Mouse (Mus musculus) macrophage (primary cell): ENCODE results near the gene Azin2. TPM values are rescaled to one million over a fixed set of nuclear protein-coding genes. Genes with fewer than 3 reads are reported as not detected.
A peak's percentile ranks its signal among the peaks of the same experiment; 100 is the strongest.

Experiments used
- H3K27ac ChIP-seq: fragments of 350-480 bp; formaldehyde crosslinking; 2 replicates; pipeline ENCODE4 v1.9.0; 2021
- H3K36me3 ChIP-seq: fragments of 350-480 bp; formaldehyde crosslinking; 2 replicates; pipeline ENCODE4 v1.9.0; 2021; ENCODE audit errors: inconsistent target
- H3K4me3 ChIP-seq: fragments of 350-480 bp; formaldehyde crosslinking; 2 replicates; pipeline ENCODE4 v1.9.0; 2021; ENCODE audit errors: inconsistent target
- H3K79me2 ChIP-seq: fragments of 350-480 bp; formaldehyde crosslinking; 2 replicates; pipeline ENCODE4 v1.9.0; 2021; ENCODE audit errors: inconsistent target
- WGBS: methylation state at CpG from one replicate; pipeline ENCODE4 v1.1.7; 2026; ENCODE audit warnings: inconsistent platforms; ENCODE audit not compliant: missing documents; 5-methylcytosine and 5-hydroxymethylcytosine counted together
- polyA plus RNA-seq: library from polyadenylated mRNA; stranded (reverse); fragments of 250-400 nt; gene quantifications from 3 replicates; pipeline ENCODE4 v1.2.4, GENCODE M21; 2018; ENCODE audit warnings: inconsistent platforms
- total RNA-seq, 78 experiments: library from RNA; depleted of rRNA; stranded (reverse); fragments of 250-400 nt; gene quantifications; 1 replicate in 9 of 78; 2 replicates in 24 of 78; 3 replicates in 43 of 78; 4 replicates in 2 of 78; pipeline ENCODE4 v1.2.4; 2018; ENCODE audit warnings: inconsistent platforms in 56 of 78

Azin2 gene
- total RNA-seq (2018; cell fraction: chromatin; rRNA removed), result 10 to 100 TPM in 21 of 26 experiments, 1 to 10 TPM in 5; 3.2 to 17.5 (median 11.2) TPM
- 1 to 10 TPM; 1.2 to 3.2 (median 2.2) TPM for total RNA-seq (2018; cell fraction: cytosol; rRNA removed)
- total RNA-seq (2018; cell fraction: nucleus; rRNA removed), result 10 to 100 TPM in 10 of 26 experiments, 1 to 10 TPM in 16; 2.9 to 20.7 (median 7.8) TPM
- 1.1 to 4.3 TPM (median 1.8 TPM) in 3 replicates for polyA plus RNA-seq

GRCm38 (mm10) chr4:128962029-128962925 lies at the start of gene Azin2:
Gene Azin2, minus strand, starts transcription at chr4:128962442.
- WGBS, result 1% methylated on average over 67 of the region's 72 CpGs
- no peak within 1 kb of the TSS for H3K27ac ChIP-seq
- H3K79me2 ChIP-seq, result no peaks in the 10 kb centered on the region
- no peaks in the 10 kb centered on the region for H3K36me3 ChIP-seq
- peak within 1 kb of the TSS; percentile 17 for H3K4me3 ChIP-seq

GRCm38 (mm10) chr4:129011604-129012121 lies 49.4 kb upstream of the Azin2 start:
- no peaks in the 10 kb centered on the region; the same call in 1 of the 2 replicates for H3K79me2 ChIP-seq
- H3K36me3 ChIP-seq, result peaks cover 5% of the 10 kb centered on the region; the same call in 1 of the 2 replicates
- 0 out of 2 replicates have a peak overlapping the region, but pooled peaks have one; percentile 15 for H3K27ac ChIP-seq
- no peak overlapping the region for H3K4me3 ChIP-seq
- WGBS, result 30% methylated on average over 15 of the region's 15 CpGs

- WGBS, result 98% methylated on average over 5 of the region's 5 CpGs
- no peak overlapping the region for H3K4me3 ChIP-seq
- H3K36me3 ChIP-seq, result peaks cover 5% of the 10 kb centered on the region; the same call in 1 of the 2 replicates
- H3K79me2 ChIP-seq, result peaks cover 17% of the 10 kb centered on the region; the same call in 1 of the 2 replicates
- H3K27ac ChIP-seq, result peak overlapping the region; percentile 64
These were observed 47.3 kb upstream of the Azin2 start for GRCm38 (mm10) chr4:129009521-129009920.

GRCm38 (mm10) chr4:129008672-129009071 lies 46.4 kb upstream of the Azin2 start:
- 57% methylated on average over 3 of the region's 3 CpGs for WGBS
- Histone ChIP-seq H3K27ac (peak overlapping the region; percentile 64), H3K36me3 (peaks cover 5% of the 10 kb centered on the region; the same call in 1 of the 2 replicates), H3K79me2 (peaks cover 17% of the 10 kb centered on the region; the same call in 1 of the 2 replicates), H3K4me3 (no peak overlapping the region)

GRCm38 (mm10) chr4:129008006-129008519 lies 45.8 kb upstream of the Azin2 start:
- H3K36me3 ChIP-seq, result peaks cover 9% of the 10 kb centered on the region; the same call in 1 of the 2 replicates
- peaks cover 17% of the 10 kb centered on the region; the same call in 1 of the 2 replicates for H3K79me2 ChIP-seq
- H3K4me3 ChIP-seq, result no peak overlapping the region
- WGBS, result 89% methylated on average over 12 of the region's 12 CpGs
- peak overlapping the region; percentile 64 for H3K27ac ChIP-seq

- Histone ChIP-seq H3K79me2 (peaks cover 41% of the 10 kb centered on the region), H3K4me3 (no peak overlapping the region), H3K36me3 (peaks cover 44% of the 10 kb centered on the region), H3K27ac (no peak overlapping the region)
- 65% methylated on average over 8 of the region's 8 CpGs for WGBS
These were observed 41.5 kb upstream of the Azin2 start for GRCm38 (mm10) chr4:129003720-129004119.

GRCm38 (mm10) chr4:129000786-129001185 lies 38.5 kb upstream of the Azin2 start:
- Histone ChIP-seq H3K4me3 (no peak overlapping the region), H3K27ac (no peak overlapping the region), H3K79me2 (peaks cover 66% of the 10 kb centered on the region), H3K36me3 (peaks cover 49% of the 10 kb centered on the region)
- WGBS, result 88% methylated on average over 3 of the region's 3 CpGs

- Histone ChIP-seq H3K27ac (no peak overlapping the region), H3K36me3 (peaks cover 48% of the 10 kb centered on the region), H3K4me3 (no peak overlapping the region), H3K79me2 (peaks cover 77% of the 10 kb centered on the region)
- WGBS, result 92% methylated on average over 8 of the region's 8 CpGs
These were observed 36.2 kb upstream of the Azin2 start for GRCm38 (mm10) chr4:128998401-128998800.

- WGBS, result 82% methylated on average over 7 of the region's 8 CpGs
- no peak overlapping the region for H3K27ac ChIP-seq
- no peak overlapping the region for H3K4me3 ChIP-seq
- peaks cover 80% of the 10 kb centered on the region for H3K79me2 ChIP-seq
- peaks cover 43% of the 10 kb centered on the region for H3K36me3 ChIP-seq
These were observed 35.0 kb upstream of the Azin2 start for GRCm38 (mm10) chr4:128997258-128997657.

GRCm38 (mm10) chr4:128995238-128995637 lies 33.0 kb upstream of the Azin2 start:
- Histone ChIP-seq H3K36me3 (peaks cover 26% of the 10 kb centered on the region), H3K27ac (no peak overlapping the region), H3K79me2 (peaks cover 72% of the 10 kb centered on the region), H3K4me3 (no peak overlapping the region)
- 80% methylated on average over 7 of the region's 7 CpGs for WGBS

- H3K79me2 ChIP-seq, result peaks cover 56% of the 10 kb centered on the region
- peak overlapping the region; percentile 85 for H3K4me3 ChIP-seq
- H3K27ac ChIP-seq, result peak overlapping the region; percentile 64
- H3K36me3 ChIP-seq, result peaks cover 11% of the 10 kb centered on the region; the same call in 1 of the 2 replicates
- WGBS, result 1% methylated on average over 12 of the region's 12 CpGs
These were observed 31.4 kb upstream of the Azin2 start for GRCm38 (mm10) chr4:128993675-128994074.

GRCm38 (mm10) chr4:128993025-128993662 lies 30.9 kb upstream of the Azin2 start:
- peak overlapping the region; percentile 85 for H3K4me3 ChIP-seq
- peaks cover 11% of the 10 kb centered on the region; the same call in 1 of the 2 replicates for H3K36me3 ChIP-seq
- WGBS, result under 1% methylated on average over 49 of the region's 49 CpGs
- H3K79me2 ChIP-seq, result peaks cover 51% of the 10 kb centered on the region
- H3K27ac ChIP-seq, result peak overlapping the region; percentile 64

GRCm38 (mm10) chr4:128992176-128992575 lies 29.9 kb upstream of the Azin2 start:
- no peak overlapping the region for H3K27ac ChIP-seq
- 76% methylated on average over 3 of the region's 3 CpGs for WGBS

GRCm38 (mm10) chr4:128991500-128992008 lies 29.3 kb upstream of the Azin2 start, which contains the start of gene Ak2:
Gene Ak2, plus strand, starts transcription at chr4:128991958.
- no peak within 1 kb of the TSS for H3K27ac ChIP-seq
- H3K79me2 ChIP-seq, result peaks cover 35% of the 10 kb centered on the region
- peaks cover 7% of the 10 kb centered on the region; the same call in 1 of the 2 replicates for H3K36me3 ChIP-seq
- no peak within 1 kb of the TSS for H3K4me3 ChIP-seq
- WGBS, result 95% methylated on average over 9 of the region's 9 CpGs

More at GRCm38 (mm10) chr4:128992176-128992575, 29.9 kb upstream of the Azin2 start:
- no peak overlapping the region for H3K4me3 ChIP-seq
- H3K79me2 ChIP-seq, result peaks cover 41% of the 10 kb centered on the region
- H3K36me3 ChIP-seq, result peaks cover 11% of the 10 kb centered on the region; the same call in 1 of the 2 replicates
